Mouse (Mus musculus): Measurements from ENCODE around the gene Gm42791. TPM values are rescaled to one million over a fixed set of nuclear protein-coding genes. Genes with fewer than 3 reads are reported as not detected.

Gm42791 gene
- total RNA-seq, 2 experiments from 2014 or later, result not detected

- ATAC-seq (replicated peaks; ENCODE audit: poor library complexity), result no peak
These were observed 19.0 kb upstream of the Gm42791 start for GRCm38 (mm10) chr5:149013817-149014508.

DNA sequence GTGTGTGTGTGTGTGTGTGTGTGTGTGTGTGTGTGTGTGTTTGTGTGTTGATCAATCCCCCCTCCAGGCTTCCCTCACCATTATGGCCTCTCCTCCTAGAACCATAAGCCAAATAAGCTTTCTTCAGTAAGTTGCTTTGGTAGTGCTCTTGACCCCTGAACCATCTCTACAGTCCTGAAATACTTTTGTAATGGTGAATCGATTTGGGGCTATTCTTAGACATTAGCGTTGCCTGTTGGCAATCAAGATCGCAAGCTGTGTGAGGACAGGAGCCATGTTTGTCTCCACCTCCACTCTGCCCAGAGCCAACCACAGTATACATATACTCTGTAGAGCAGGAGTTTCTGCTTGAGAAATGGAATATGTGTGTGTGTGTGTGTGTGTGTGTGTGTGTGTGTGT lies 14.2 kb upstream of the Gm42791 start:
- ATAC-seq (replicated peaks; ENCODE audit: poor library complexity), result no peak

GRCm38 (mm10) chr5:149007295-149007646 lies 12.3 kb upstream of the Gm42791 start:
- no peak for ATAC-seq (replicated peaks; ENCODE audit: poor library complexity)

GRCm38 (mm10) chr5:149006362-149007294 lies 11.7 kb upstream of the Gm42791 start:
- peak; percentile 91 for ATAC-seq (replicated peaks; ENCODE audit: poor library complexity)

GRCm38 (mm10) chr5:149005701-149006361 lies 10.9 kb upstream of the Gm42791 start:
- ATAC-seq (replicated peaks; ENCODE audit: poor library complexity), result peak; percentile 21

DNA sequence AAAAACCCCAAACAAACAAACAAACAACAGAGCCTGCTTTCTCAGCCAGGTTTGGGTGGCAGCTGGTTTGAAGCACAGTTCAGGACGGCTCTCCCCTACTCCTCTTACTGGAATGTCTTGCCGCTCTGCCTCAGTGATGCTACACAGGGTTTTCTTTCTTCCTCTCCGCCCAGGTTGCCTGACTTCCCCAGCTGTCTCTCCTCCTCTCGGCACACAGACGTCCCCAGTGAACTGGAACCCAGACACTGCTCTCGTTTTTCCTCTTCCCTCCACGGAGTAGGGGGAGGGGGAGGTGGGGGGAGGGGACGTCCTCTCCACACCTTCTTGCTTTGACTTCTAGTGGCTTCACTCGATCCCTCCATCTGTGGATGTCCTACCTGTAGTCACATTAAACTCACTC lies 10.1 kb upstream of the Gm42791 start:
- no peak for ATAC-seq (replicated peaks; ENCODE audit: poor library complexity)

DNA sequence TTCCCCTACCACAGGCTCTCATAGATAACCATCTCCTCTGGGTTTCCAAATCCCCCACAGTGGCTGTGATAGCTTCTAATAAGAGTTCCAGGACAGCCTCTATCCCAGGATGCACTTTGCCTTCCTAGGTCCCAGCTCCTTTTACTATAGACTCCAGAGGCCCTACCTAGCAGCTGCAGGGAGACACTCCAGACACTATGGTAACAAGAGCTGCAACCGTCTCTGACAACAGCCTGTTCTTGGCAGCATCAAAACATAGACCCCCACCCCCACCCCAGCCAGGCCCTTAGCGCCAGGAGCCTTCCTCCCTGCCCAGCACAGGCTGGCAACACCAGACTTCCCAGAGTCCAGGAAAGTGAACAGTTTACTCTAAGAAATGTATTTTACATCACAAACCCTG lies 8.2 kb upstream of the Gm42791 start:
- ATAC-seq (replicated peaks; ENCODE audit: poor library complexity), result no peak

DNA sequence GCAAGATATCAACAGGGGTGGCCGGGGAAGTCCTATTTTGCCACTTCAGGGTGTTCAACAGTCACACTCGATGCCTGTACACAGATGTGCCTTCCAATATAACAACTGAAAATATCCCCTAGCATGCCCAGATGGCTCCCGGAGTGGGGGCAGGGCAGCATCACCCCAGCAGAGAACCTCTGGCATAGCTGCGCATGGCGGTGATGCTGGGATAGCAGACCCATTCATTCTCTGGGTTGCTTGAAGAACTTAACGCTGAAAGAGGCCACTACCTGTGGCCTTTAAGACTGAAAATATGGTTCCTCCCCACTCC lies 7.8 kb upstream of the Gm42791 start:
- no peak for ATAC-seq (replicated peaks; ENCODE audit: poor library complexity)

DNA sequence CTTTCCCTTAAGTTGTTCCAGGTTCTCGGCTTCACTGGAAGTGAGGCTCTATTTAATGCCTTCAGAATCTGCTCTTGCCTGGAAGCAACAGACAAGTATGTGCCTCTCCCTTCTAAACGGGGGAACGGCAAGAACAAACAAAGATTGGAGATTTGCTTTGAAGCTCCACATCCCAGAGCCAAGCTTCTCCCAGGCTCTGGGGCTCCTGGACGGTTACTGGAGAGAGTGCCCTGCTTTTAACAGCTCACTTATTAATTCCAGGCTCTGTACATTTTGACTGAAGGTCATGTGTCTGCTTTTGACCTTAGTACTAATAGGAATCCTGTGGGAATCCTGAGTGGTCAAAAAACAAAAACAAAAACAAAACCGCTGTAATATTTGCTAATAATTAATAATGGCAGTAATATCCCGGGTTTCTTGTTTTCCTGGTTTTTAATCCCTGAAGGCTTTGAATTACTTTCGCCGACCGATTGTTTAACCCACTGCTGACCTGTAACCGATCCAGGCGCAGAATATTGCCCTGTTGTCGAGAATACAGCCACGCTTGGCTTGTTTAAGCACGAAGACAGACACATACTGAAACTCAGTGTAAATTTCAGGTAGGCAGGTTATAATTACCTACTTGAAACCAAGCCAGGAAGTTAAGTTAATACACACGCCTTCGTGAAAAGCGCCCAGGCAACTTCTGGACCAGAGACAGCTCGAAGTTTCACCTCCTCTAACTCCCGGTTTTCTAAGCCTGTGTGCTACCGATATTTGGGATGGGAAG lies 7.3 kb upstream of the Gm42791 start:
- no peak for ATAC-seq (replicated peaks; ENCODE audit: poor library complexity)

DNA sequence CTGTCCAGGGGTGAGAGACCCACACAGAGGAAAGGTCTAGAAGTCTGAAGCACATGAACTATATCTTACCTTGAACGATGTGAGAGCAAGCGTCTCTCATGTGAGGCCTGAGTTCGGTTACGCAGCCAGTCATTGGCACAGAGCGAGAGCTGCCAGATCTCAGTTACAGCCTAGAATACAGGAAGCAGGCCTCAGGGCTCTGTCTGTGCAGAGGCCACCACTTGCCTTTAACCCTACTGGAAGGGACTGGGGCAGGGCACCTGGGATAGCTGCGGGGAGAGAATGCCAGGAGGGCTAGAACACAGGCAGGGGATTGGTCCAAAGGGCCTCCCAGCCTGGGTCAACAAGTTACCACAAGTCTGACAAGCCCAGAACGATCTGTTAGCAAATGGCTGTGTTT lies 4.9 kb upstream of the Gm42791 start:
- no peak for ATAC-seq (replicated peaks; ENCODE audit: poor library complexity)

DNA sequence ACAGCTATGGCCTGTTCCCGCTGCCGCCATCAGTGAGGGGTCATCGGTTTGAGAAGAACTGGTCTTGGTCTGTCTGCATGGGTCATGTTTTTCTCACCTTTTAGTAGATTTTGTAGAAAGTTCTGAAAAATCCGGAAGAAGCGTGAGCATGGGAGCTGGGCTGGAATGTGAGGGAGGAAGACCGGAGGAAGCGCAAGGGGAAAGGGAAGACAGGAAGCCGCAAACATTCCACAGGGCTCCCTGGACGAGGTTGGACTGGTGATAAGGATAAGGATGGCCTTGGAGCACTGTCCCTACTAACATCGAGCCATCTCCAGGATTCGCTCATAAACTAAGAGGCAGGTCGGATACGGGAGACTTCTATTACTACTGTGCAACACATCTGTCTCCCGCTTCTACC lies 3.6 kb upstream of the Gm42791 start:
- ATAC-seq (replicated peaks; ENCODE audit: poor library complexity), result no peak

DNA sequence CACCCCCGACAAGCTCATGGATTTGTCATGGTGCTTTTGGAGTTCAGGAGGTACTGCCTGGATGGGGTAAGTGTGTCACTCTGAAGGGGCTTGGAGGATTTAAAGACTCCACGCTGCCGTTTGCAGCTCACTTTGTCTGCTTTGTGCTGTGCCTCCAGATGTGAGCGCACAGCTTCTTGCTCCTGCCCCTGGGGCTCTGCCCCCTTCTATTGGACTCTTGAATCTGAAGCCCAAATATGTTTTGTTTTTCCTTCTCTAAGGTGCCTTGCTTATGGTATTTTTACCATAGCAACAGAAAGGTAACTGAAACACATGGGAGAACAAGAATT lies 1.7 kb upstream of the Gm42791 start:
- no peak for ATAC-seq (replicated peaks; ENCODE audit: poor library complexity)

GRCm38 (mm10) chr5:148995962-148996708 lies 1.2 kb upstream of the Gm42791 start:
- no peak for ATAC-seq (replicated peaks; ENCODE audit: poor library complexity)

GRCm38 (mm10) chr5:148994311-148994705 lies 639 bp downstream of the Gm42791 start:
- ATAC-seq (replicated peaks; ENCODE audit: poor library complexity), result no peak

DNA sequence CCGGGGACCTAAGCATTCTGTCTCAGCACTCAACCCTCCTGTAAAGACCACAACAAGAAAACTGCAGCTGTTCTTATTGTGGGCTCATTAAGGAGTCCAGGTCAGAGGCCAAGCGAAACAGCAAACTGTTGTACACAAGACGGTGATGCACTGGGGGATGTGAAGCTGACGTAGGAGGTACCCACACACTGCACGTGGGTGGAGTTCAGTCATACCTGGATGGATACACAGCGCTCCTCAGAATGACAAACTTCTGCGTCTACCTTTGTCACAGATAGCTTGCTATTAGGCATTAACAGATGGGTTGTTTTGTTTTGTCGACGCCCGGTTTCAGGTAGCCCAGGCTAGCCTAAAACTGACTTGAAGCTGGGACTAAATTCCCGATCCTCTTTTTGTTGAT lies 2.3 kb downstream of the Gm42791 start:
- no peak for ATAC-seq (replicated peaks; ENCODE audit: poor library complexity)

- ATAC-seq (replicated peaks; ENCODE audit: poor library complexity), result no peak
These were observed 4.0 kb downstream of the Gm42791 start for GRCm38 (mm10) chr5:148990891-148991311.

- ATAC-seq (replicated peaks; ENCODE audit: poor library complexity), result peak; percentile 85
These were observed 5.5 kb downstream of the Gm42791 start for GRCm38 (mm10) chr5:148989480-148989879.

DNA sequence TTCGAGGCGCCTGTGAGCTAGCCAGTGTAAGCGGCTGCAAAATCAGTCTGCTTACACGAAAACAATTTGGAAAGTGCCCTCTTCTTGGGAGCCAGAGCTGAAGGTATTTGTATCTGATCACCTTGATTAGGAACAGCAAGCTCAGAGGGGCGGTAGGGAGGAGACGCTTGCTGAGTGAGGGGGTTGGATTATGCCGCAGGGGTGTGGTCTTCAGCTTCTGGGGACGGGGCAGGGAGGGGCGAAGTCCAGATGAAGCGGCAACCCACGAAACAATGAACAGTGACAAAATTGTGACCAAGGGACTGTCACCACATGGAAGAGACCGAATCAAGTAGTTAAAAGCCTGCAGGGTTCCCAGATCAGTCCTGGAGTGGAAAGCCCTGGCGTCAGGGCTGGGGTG lies 10.0 kb downstream of the Gm42791 start:
- no peak for ATAC-seq (replicated peaks; ENCODE audit: poor library complexity)

DNA sequence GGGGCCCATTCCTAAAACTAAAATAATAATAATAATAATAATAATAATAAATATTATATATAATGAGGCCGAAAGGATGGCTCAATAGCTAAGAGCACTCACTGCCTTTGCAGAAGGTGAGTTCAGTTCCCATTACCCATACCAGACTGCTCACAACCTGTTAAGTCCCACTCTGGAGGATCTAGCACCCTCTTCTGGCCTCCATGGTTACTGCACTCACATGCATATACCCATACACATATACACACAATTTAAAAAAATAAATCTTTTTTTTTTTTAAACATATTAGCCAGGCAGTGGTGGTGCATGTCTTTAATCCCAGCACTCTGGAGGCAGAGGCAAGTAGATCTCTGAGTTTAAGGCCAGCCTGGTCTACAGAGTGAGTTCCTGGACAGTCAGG lies 11.3 kb downstream of the Gm42791 start:
- ATAC-seq (replicated peaks; ENCODE audit: poor library complexity), result no peak

DNA sequence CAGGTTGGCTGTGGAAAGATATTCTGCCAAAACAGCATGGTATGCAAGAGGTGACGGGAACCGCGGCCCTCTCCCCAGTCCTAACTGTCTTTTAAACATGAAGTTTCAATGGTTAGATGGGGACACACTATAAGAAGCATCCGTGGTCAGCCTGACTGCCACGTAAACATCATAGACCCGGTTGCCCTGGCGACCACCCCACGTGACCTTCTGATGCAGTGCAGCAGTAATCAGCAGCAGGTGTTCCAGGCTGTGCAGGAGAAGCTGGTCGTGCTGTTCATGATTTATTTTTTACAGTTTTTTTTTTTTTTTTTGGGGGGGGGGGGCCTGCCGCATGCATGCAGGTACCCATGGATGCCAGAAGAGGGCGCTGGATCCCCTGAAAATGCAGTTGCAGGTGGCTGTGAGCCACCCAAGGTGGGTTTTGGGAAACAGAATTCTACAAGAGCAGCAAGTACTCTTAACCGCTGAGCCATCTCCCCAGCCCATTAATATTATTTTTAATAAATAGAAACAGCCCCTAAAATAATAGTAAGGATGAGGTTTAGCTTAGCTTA lies 11.8 kb downstream of the Gm42791 start:
- ATAC-seq (replicated peaks; ENCODE audit: poor library complexity), result no peak

Data from megakaryocyte progenitor cell, adult 5-6 weeks (primary cell).